Mouse (Mus musculus) neural tube, embryonic 14.5 days (tissue): ENCODE measurements around the gene Gstm7. TPM values are rescaled to one million over a fixed set of nuclear protein-coding genes. Genes with fewer than 3 reads are reported as not detected.

Experiments used
- ATAC-seq: fragments of 200-750 bp; cut with Nextera tagmentation; 2 replicates; pipeline ENCODE4 v1.8.0; 2017; ENCODE audit warnings: low read depth, mild to moderate bottlenecking, moderate TSS enrichment, moderate library complexity
- H3K27ac ChIP-seq: fragments of 300-500 bp; sonication (generic); 2 replicates; pipeline ENCODE4 v1.5.1; 2014; ENCODE audit warnings: low read depth, mild to moderate bottlenecking, control low read depth, low read length, moderate library complexity, mixed read lengths
- H3K27me3 ChIP-seq: fragments of 300-500 bp; sonication (generic); 2 replicates; pipeline ENCODE4 v1.6.1; 2014; ENCODE audit warnings: low read length; ENCODE audit not compliant: control insufficient read depth, insufficient read depth
- H3K36me3 ChIP-seq: fragments of 300-500 bp; sonication (generic); 2 replicates; pipeline ENCODE4 v1.6.1; 2014; ENCODE audit warnings: low read length, mixed read lengths; ENCODE audit not compliant: control insufficient read depth, insufficient read depth
- H3K4me1 ChIP-seq: fragments of 300-500 bp; sonication (generic); 2 replicates; pipeline ENCODE4 v1.6.1; 2014; ENCODE audit warnings: low read length; ENCODE audit not compliant: control insufficient read depth, insufficient read depth
- H3K4me2 ChIP-seq: fragments of 300-500 bp; sonication (generic); 2 replicates; pipeline ENCODE4 v1.6.1; 2014; ENCODE audit warnings: mild to moderate bottlenecking, low read depth, low read length, control low read depth
- H3K4me3 ChIP-seq: fragments of 300-500 bp; sonication (generic); 2 replicates; pipeline ENCODE4 v1.5.1; 2014; ENCODE audit warnings: low read depth, low read length, control low read depth, mixed read lengths
- H3K9ac ChIP-seq: fragments of 300-500 bp; sonication (generic); replicated peaks from 2 replicates; pipeline ENCODE4 v1.6.1; 2014; ENCODE audit warnings: low read depth, mild to moderate bottlenecking, control low read depth, low read length, mixed read lengths
- H3K9me3 ChIP-seq: fragments of 300-500 bp; sonication (generic); 2 replicates; pipeline ENCODE4 v1.6.1; 2016; ENCODE audit warnings: low read length; ENCODE audit not compliant: control insufficient read depth
- WGBS: fragments of 180-500 bp; shearing (Covaris S2); extraction: QIAGEN DNeasy Blood & Tissue Kit; methylation state at CpG from one replicate; pipeline ENCODE4 v1.1.7; 2014; 5-methylcytosine and 5-hydroxymethylcytosine counted together
- polyA plus RNA-seq: library from polyadenylated mRNA; unstranded; fragments of >200 nt; fragmentation: Nextera tagmentation; extraction: Ambion mirVana; gene quantifications from 2 replicates; pipeline ENCODE4 v1.2.1, GENCODE M21; 2014

Gene Gstm7
- polyA plus RNA-seq, 1 experiment from 2014 or later: 69.3 TPM

DNA sequence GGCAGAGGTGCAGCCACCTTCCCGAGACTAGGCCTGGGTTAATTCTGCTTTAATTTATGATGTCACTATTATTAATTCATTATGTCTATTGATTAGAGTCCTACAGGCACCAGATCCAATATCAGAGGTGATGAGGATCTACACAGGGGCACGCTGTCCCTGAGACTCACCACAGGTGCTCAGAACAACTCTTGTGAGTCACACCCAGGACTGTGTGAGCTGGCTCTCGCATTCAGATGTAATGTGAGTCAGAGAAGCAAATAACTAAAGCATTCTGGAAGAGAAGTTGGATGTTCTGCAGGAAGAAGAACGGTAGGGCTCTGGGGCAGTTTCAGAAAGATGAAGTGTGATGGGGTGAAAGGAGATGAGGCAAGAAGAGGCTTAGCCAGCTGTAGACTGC, 2.4 kb downstream of the Gstm7 start:
- no peak overlapping the region for H3K4me3 ChIP-seq
- no peaks in the 10 kb centered on the region for H3K36me3 ChIP-seq
- 81% methylated on average over 4 of the region's 4 CpGs for WGBS
- H3K27me3 ChIP-seq: no peaks in the 10 kb centered on the region
- H3K4me1 ChIP-seq: peaks cover 18% of the 10 kb centered on the region
- H3K27ac ChIP-seq: no peak overlapping the region
- no peaks in the 10 kb centered on the region for H3K9me3 ChIP-seq
- H3K9ac ChIP-seq: no peak overlapping the region
- ATAC-seq: no peak
- H3K4me2 ChIP-seq: no peak overlapping the region

DNA sequence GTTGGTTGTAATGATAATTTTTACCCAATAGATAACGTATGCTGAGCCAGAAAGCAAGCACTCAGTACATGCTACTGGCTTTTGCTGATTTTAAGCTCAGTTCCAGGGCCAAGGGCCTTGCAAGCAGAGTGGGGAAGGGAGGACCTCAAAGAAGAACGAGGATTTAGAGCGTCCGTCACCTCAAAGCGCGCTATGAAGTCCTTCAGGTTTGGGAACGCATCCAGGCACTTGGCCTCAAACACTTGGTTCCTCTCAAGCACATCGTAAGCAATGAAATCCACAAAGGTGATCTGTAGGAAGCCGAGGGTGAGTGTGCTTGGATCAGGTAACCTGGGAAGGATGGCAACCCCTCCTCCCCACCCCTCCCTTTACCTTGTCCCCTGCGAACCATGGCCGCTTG, 2.9 kb downstream of the Gstm7 start:
- Histone ChIP-seq H3K4me3 (no peak overlapping the region), H3K9ac (no peak overlapping the region), H3K4me2 (no peak overlapping the region), H3K9me3 (no peaks in the 10 kb centered on the region), H3K36me3 (no peaks in the 10 kb centered on the region), H3K27ac (no peak overlapping the region), H3K27me3 (no peaks in the 10 kb centered on the region), H3K4me1 (peaks cover 18% of the 10 kb centered on the region)
- no peak for ATAC-seq
- 83% methylated on average over 11 of the region's 11 CpGs for WGBS

DNA sequence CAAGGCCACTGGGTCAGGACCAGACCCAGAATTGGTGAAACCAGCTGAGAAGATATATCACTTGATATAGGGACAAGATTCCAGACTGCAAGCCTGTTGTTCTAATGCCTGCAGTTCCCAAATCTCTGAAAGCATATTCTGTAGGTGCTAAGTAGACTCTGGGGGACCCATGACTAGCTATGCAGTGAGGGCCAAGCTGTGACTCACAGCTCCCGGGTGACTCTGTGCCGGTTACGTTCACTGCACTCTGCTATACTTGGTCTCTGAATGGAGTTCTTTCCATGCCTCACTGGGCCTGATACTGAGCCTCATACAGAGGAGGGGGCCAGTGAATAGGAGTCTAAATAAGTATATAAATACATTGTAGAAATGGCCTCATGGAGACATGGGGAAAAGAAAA, 3.8 kb downstream of the Gstm7 start:
- Histone ChIP-seq H3K36me3 (no peaks in the 10 kb centered on the region), H3K9me3 (no peaks in the 10 kb centered on the region), H3K27ac (0 out of 2 replicates have a peak overlapping the region, but pooled peaks have one; percentile 16), H3K4me1 (peaks cover 18% of the 10 kb centered on the region), H3K9ac (no peak overlapping the region), H3K27me3 (no peaks in the 10 kb centered on the region), H3K4me2 (no peak overlapping the region), H3K4me3 (no peak overlapping the region)
- no peak for ATAC-seq
- WGBS: 59% methylated on average over 3 of the region's 3 CpGs

DNA sequence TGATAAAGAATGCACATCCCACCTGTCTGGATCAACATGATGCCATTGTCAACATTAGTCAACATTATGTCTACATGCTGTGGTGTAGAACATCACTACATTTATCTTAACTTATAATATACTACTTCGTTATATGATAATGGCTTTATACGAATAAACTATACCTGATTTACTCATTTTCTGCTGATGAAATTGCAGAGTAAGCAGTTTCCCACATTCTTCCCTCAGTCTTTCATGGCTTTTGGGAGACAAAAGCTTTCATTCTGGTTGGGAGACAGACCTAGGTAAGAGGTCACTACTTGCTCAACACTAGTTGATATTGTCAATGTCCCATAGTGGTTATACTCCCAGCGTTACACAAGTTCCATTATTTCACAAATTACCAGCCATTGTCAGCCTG, 6.3 kb downstream of the Gstm7 start:
- Histone ChIP-seq H3K4me1 (peaks cover 14% of the 10 kb centered on the region), H3K9me3 (no peaks in the 10 kb centered on the region), H3K27me3 (no peaks in the 10 kb centered on the region), H3K27ac (no peak overlapping the region), H3K4me3 (no peak overlapping the region), H3K9ac (no peak overlapping the region), H3K36me3 (no peaks in the 10 kb centered on the region), H3K4me2 (no peak overlapping the region)
- WGBS: 92% methylated on average over 3 of the region's 3 CpGs
- ATAC-seq: no peak

DNA sequence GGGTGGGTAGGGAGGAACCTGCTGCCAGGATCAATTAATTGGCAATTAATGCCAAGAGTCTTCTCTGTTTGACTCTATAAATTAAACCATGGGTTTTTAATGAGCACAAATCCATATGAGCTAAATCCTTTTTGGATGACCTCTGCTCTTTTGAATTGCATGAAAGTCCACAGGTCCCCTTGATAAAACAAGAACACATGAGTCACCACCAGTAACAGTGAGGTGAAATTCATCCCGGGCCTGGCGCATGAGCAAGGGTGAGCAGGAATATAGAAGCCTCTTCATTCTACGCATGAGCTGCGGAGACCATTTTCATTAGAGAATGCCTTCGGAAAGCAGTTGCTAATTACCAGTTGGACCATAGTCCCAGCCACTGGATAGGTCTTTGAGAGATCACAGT, 11.3 kb downstream of the Gstm7 start:
- no peak overlapping the region for H3K9ac ChIP-seq
- no peak overlapping the region for H3K4me3 ChIP-seq
- H3K4me2 ChIP-seq: no peak overlapping the region
- no peaks in the 10 kb centered on the region for H3K36me3 ChIP-seq
- H3K9me3 ChIP-seq: no peaks in the 10 kb centered on the region
- H3K27ac ChIP-seq: no peak overlapping the region
- 96% methylated on average over 5 of the region's 5 CpGs for WGBS
- no peaks in the 10 kb centered on the region for H3K27me3 ChIP-seq
- H3K4me1 ChIP-seq: no peaks in the 10 kb centered on the region
- no peak for ATAC-seq

DNA sequence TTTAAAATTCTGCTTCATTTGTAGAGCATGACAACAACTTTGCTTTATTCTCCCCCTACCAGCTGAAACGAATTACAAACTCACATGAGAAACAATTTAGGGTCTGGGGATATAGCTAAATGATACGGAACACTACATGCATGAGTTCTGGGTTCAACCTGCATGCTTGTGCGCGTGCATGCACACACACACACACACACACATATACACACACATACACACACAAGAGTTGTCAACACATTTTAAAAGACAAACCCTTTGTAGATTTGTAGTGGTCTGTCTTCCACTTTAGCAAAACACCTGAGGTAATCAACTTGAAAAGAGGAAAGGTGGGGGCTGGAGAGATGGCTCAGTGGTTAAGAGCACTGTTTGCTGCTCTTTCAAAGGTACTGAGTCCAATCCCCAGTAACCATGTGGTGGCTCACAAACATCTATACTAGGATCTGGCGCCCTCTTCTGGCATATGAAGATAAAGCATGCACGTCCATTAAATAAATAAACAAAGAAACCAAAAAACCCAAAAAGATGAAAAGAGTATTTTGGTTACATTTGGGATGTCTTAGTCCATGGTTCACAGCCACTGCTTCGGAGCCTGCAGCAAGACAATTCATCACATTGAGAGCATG, 13.7 kb downstream of the Gstm7 start:
- Histone ChIP-seq H3K4me1 (no peaks in the 10 kb centered on the region), H3K36me3 (no peaks in the 10 kb centered on the region), H3K9ac (no peak overlapping the region), H3K27me3 (no peaks in the 10 kb centered on the region), H3K9me3 (no peaks in the 10 kb centered on the region), H3K4me2 (no peak overlapping the region), H3K27ac (no peak overlapping the region), H3K4me3 (no peak overlapping the region)
- peak; percentile 61; the same call in 1 of the 2 replicates for ATAC-seq
- WGBS: 62% methylated on average over 7 of the region's 7 CpGs

DNA sequence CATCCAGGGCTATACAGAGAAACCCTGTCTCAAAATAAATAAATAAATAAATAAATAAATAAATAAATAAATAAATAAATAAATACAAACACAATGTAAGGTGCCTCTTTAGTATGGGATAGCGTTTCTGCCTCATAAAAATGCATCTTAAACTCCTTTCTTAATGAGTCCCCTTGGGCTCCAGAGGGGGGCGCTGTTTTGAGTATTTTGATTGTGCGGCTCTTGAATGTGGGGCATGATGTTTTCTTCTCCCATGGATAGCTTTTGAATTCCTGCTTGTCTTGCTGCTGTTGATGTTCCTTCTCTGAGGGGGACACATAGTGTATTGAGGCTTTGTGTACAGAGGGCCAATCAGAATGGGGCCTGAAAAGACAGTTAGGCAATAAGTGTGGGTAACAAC, 14.5 kb downstream of the Gstm7 start:
- Histone ChIP-seq H3K9me3 (no peaks in the 10 kb centered on the region), H3K36me3 (no peaks in the 10 kb centered on the region), H3K4me2 (no peak overlapping the region), H3K27ac (no peak overlapping the region), H3K4me1 (no peaks in the 10 kb centered on the region), H3K9ac (no peak overlapping the region), H3K27me3 (no peaks in the 10 kb centered on the region), H3K4me3 (no peak overlapping the region)
- 82% methylated on average over 3 of the region's 3 CpGs for WGBS
- no peak for ATAC-seq

DNA sequence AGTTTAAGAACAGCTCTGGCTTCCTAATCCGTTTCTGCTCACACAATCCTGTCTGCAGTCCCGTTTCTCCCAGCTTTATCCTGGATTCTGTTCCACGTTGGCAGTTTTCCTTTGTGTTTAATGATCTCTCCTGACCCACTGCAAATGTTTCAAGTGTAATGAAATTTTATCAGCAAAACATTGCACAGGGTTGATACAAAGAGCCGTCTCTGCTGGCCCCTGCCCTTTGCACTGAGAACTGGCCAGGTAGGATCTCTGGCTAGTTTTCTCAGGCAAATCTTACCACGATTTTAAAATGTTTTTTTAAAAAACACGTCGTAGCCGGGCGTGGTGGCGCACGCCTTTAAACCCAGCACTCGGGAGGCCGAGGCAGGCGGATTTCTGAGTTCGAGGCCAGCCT, 14.9 kb downstream of the Gstm7 start:
- no peaks in the 10 kb centered on the region for H3K27me3 ChIP-seq
- H3K36me3 ChIP-seq: no peaks in the 10 kb centered on the region
- no peaks in the 10 kb centered on the region for H3K9me3 ChIP-seq
- H3K4me1 ChIP-seq: no peaks in the 10 kb centered on the region
- H3K4me3 ChIP-seq: no peak overlapping the region
- no peak overlapping the region for H3K9ac ChIP-seq
- no peak for ATAC-seq
- no peak overlapping the region for H3K4me2 ChIP-seq
- WGBS: 88% methylated on average over 15 of the region's 15 CpGs
- no peak overlapping the region for H3K27ac ChIP-seq

DNA sequence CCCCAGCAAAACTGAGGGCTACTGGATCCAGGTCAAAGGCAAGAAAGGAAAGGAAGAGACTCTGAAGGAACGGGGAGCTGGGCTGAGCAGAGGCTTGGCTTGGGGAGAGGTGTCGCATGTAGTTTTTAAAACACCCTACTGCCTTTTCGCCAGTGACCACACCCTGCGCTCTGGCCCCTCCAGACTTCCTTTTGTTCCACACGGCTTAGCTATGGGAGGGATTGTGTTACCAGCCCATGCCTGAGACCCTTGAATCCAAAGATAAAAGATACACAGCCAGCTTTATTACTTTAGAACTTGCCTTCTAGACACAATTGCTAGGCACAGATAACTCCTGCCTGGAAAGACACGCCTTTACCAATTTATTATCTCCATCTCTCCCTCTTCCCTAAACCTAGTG, 25.7 kb downstream of the Gstm7 start:
- no peak overlapping the region for H3K4me3 ChIP-seq
- ATAC-seq: no peak
- WGBS: 62% methylated on average over 6 of the region's 6 CpGs
- H3K36me3 ChIP-seq: no peaks in the 10 kb centered on the region
- no peaks in the 10 kb centered on the region for H3K27me3 ChIP-seq
- no peaks in the 10 kb centered on the region for H3K4me1 ChIP-seq
- no peak overlapping the region for H3K9ac ChIP-seq
- H3K9me3 ChIP-seq: no peaks in the 10 kb centered on the region
- H3K4me2 ChIP-seq: no peak overlapping the region
- no peak overlapping the region for H3K27ac ChIP-seq
